Mouse (Mus musculus) yolk sac, embryonic 10.5 days (tissue): ENCODE data around the gene Ifrd2.

Experiments
- DNase-seq: peaks from one replicate; pipeline ENCODE4 v3.0.0-alpha.2; 2017; ENCODE audit warnings: low spot score

Ifrd2 gene

GRCm38 (mm10) chr9:107620954-107621353, 33.5 kb downstream of the Ifrd2 start:
- DNase-seq: no peak

- no peak for DNase-seq
These were observed 37.1 kb downstream of the Ifrd2 start for GRCm38 (mm10) chr9:107624539-107624938.

GRCm38 (mm10) chr9:107624951-107625350, 37.5 kb downstream of the Ifrd2 start:
- DNase-seq: no peak

GRCm38 (mm10) chr9:107625351-107626128, 38.1 kb downstream of the Ifrd2 start:
- DNase-seq: no peak

GRCm38 (mm10) chr9:107626158-107626843, 38.9 kb downstream of the Ifrd2 start:
- DNase-seq: no peak

GRCm38 (mm10) chr9:107626844-107627277, 39.4 kb downstream of the Ifrd2 start:
- DNase-seq: peak; percentile 81

- DNase-seq: no peak
These were observed 40.2 kb downstream of the Ifrd2 start for GRCm38 (mm10) chr9:107627387-107628255.

- no peak for DNase-seq
These were observed 41.4 kb downstream of the Ifrd2 start for GRCm38 (mm10) chr9:107628721-107629410.

- no peak for DNase-seq
These were observed 41.9 kb downstream of the Ifrd2 start for GRCm38 (mm10) chr9:107629411-107629730.

GRCm38 (mm10) chr9:107629901-107630425, 42.5 kb downstream of the Ifrd2 start:
- DNase-seq: no peak

- DNase-seq: no peak
These were observed 43.1 kb downstream of the Ifrd2 start for GRCm38 (mm10) chr9:107630576-107630975.

- DNase-seq: no peak
These were observed 43.9 kb downstream of the Ifrd2 start for GRCm38 (mm10) chr9:107631311-107631826.

- no peak for DNase-seq
These were observed 44.4 kb downstream of the Ifrd2 start for GRCm38 (mm10) chr9:107631861-107632260.

- DNase-seq: no peak
These were observed 45.0 kb downstream of the Ifrd2 start for GRCm38 (mm10) chr9:107632478-107632877.

GRCm38 (mm10) chr9:107633091-107633660, 45.7 kb downstream of the Ifrd2 start:
- peak; percentile 87 for DNase-seq

GRCm38 (mm10) chr9:107633661-107634405, 46.4 kb downstream of the Ifrd2 start:
- DNase-seq: peak; percentile 66

- DNase-seq: no peak
These were observed 47.2 kb downstream of the Ifrd2 start for GRCm38 (mm10) chr9:107634406-107635278.

GRCm38 (mm10) chr9:107635279-107636028, 48.0 kb downstream of the Ifrd2 start, which contains the start of gene Gnai2:
Gene Gnai2 (minus strand): TSS chr9:107635367.
- peak; percentile 99 for DNase-seq
